Mouse (Mus musculus) cerebellum, adult 2 months (tissue): Measurements from ENCODE around the gene Hsd3b2. TPM values are rescaled to one million over a fixed set of nuclear protein-coding genes. Genes with fewer than 3 reads are reported as not detected.
"Not testable (repeated sequence)": the region's sequence is repeated elsewhere in the genome, so short reads cannot be mapped to it uniquely, and the experiment has no call there.

ENCODE experiments used
- DNase-seq, 2 experiments: peaks; one replicate each; pipeline ENCODE4 v3.0.0; 2021
- H3K27ac ChIP-seq: fragments of 200-500 bp; 2 replicates; pipeline ENCODE4 v1.5.1; 2012; ENCODE audit warnings: low read length, control low read depth, inconsistent platforms; ENCODE audit not compliant: insufficient read depth
- H3K27me3 ChIP-seq: fragments of 200-500 bp; 2 replicates; pipeline ENCODE4 v1.6.1; 2012; ENCODE audit warnings: inconsistent platforms, mild to moderate bottlenecking, low read length, moderate library complexity; ENCODE audit not compliant: control insufficient read depth, insufficient read depth
- H3K4me1 ChIP-seq: fragments of 200-500 bp; 2 replicates; pipeline ENCODE4 v1.6.1; 2011; ENCODE audit warnings: low read length; ENCODE audit not compliant: control insufficient read depth, insufficient read depth
- H3K4me3 ChIP-seq: fragments of 200-500 bp; replicated peaks from 2 replicates; pipeline ENCODE3; 2011; ENCODE audit warnings: mild to moderate bottlenecking, low read depth, low read length, control low read depth; ENCODE audit not compliant: insufficient read depth
- CTCF ChIP-seq: fragments of 200-500 bp; IDR thresholded peaks from 2 replicates; pipeline ENCODE4 v1.5.1; 2011; ENCODE audit warnings: low read depth, mild to moderate bottlenecking, control low read depth, low read length, moderate library complexity, borderline replicate concordance; ENCODE audit not compliant: insufficient read depth
- POLR2A ChIP-seq: fragments of 200-500 bp; IDR thresholded peaks from 2 replicates; pipeline ENCODE4 v1.6.1; 2011; ENCODE audit warnings: low read length, control low read depth, borderline replicate concordance; ENCODE audit not compliant: insufficient read depth
- WGBS: fragments of 180-500 bp; shearing (Covaris S2); methylation state at CpG from one replicate; pipeline ENCODE4 v1.1.7; 2018; 5-methylcytosine and 5-hydroxymethylcytosine counted together
- polyA plus RNA-seq: library from polyadenylated mRNA; depleted of rRNA; stranded (reverse); fragments of >200 nt; gene quantifications from 2 replicates; pipeline ENCODE4 v1.2.3, GENCODE M21; 2012; rRNA removed

Gene Hsd3b2
- 0.06 and 0.07 TPM in 2 replicates for polyA plus RNA-seq

- 82% methylated on average over 1 of the region's 1 CpGs for WGBS
These were observed at the start of gene Hsd3b2 for GRCm38 (mm10) chr3:98724376-98724775. TSS of gene Hsd3b2 (minus strand) at chr3:98724543.

DNA sequence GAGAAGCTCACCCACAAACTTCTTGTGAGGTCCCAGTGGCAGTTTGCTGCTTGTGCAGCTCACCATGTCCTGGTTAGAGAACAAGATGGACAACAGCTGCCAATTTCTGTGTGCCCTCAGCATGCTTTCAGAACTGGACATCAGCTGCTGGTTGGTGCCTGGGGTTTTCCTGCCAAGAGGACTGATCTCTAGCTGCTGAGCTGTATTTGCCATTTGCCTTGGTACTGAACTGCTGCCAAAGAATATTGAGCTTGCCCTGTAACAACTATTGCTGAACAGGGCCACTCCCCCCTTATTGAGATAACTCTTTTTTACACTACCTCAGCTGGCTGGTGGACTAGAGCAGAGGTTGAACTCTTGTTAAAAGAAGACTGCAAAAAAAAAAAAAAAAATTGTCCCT is 39.8 kb upstream of the Hsd3b2 start:
- no peak for DNase-seq
- H3K4me3 ChIP-seq, result no peak overlapping the region
- no peaks in the 10 kb centered on the region for H3K27me3 ChIP-seq
- H3K27ac ChIP-seq, result no peak overlapping the region
- no peak for TF ChIP-seq POLR2A
- no peak for TF ChIP-seq CTCF
- H3K4me1 ChIP-seq, result no peaks in the 10 kb centered on the region

More at GRCm38 (mm10) chr3:98724376-98724775, at the start of gene Hsd3b2:
- TF ChIP-seq POLR2A, result no peak
- Histone ChIP-seq H3K27ac (no peak within 1 kb of the TSS), H3K4me3 (no peak within 1 kb of the TSS), H3K27me3 (no peaks in the 10 kb centered on the region), H3K4me1 (no peaks in the 10 kb centered on the region)
- no peak for DNase-seq

- Histone ChIP-seq H3K4me3 (no peak overlapping the region), H3K4me1 (no peaks in the 10 kb centered on the region), H3K27me3 (no peaks in the 10 kb centered on the region), H3K27ac (no peak overlapping the region)
- no peak for TF ChIP-seq POLR2A
- TF ChIP-seq CTCF, result no peak
- DNase-seq, result no peak
- WGBS, result 88% methylated on average over 3 of the region's 3 CpGs
These were observed 32.5 kb upstream of the Hsd3b2 start for GRCm38 (mm10) chr3:98756836-98757235.

- WGBS, result 66% methylated on average over 2 of the region's 2 CpGs
- no peak overlapping the region for H3K4me3 ChIP-seq
- no peaks in the 10 kb centered on the region for H3K27me3 ChIP-seq
- TF ChIP-seq POLR2A (no peak), CTCF (no peak)
- no peak overlapping the region for H3K27ac ChIP-seq
- H3K4me1 ChIP-seq, result no peaks in the 10 kb centered on the region
- DNase-seq, result no peak
These were observed 27.8 kb upstream of the Hsd3b2 start for GRCm38 (mm10) chr3:98752171-98752570.

DNA sequence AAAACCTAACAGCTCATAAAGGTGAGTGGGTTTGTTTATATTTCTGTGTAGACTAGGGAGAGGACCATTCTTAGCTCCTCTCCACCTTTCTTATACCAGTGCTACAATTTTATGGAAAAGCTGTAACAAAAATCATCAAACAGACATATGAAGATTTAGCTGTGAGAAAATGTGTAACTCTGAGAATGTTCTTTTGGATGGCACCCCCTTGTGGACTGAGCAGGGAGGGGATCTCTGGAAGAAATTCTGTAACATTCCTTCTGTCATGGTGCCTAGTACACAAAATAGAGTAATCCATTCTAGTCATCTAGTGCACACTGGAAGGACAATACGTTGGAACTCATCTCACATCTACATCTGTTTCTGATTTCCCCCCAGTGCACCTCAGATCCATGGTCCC is 16.7 kb upstream of the Hsd3b2 start:
- H3K27ac ChIP-seq, DNase-seq, H3K4me1 ChIP-seq, H3K27me3 ChIP-seq, H3K4me3 ChIP-seq: not testable (repeated sequence)
- WGBS, result 49% methylated on average over 1 of the region's 1 CpGs

GRCm38 (mm10) chr3:98734340-98734739 is 10.0 kb upstream of the Hsd3b2 start:
- WGBS, result 46% methylated on average over 4 of the region's 4 CpGs
- H3K4me3 ChIP-seq, result no peak overlapping the region
- H3K4me1 ChIP-seq, result no peaks in the 10 kb centered on the region
- TF ChIP-seq CTCF, result no peak
- TF ChIP-seq POLR2A, result no peak
- DNase-seq, result no peak
- no peak overlapping the region for H3K27ac ChIP-seq
- H3K27me3 ChIP-seq, result no peaks in the 10 kb centered on the region

DNA sequence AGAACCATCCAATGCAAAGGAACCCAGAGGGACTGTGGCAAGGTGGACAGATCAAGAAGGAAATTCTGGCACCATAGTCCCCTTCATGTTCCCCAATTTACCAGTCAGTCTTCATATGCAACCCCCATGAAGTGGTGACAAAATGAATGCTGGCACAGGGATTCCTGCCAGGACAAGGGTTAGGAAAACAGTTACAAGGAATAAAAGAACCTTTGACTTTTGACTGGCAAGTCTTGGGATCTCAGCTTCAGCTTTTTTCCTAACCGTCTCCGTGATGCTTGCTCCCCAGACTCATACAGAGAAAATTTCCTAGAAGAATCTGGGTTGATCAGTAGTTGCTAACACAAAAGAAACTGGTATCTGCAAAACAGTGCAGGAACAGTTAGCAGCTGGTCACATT is 9.4 kb upstream of the Hsd3b2 start:
- TF ChIP-seq CTCF, result no peak
- TF ChIP-seq POLR2A, result no peak
- Histone ChIP-seq H3K27ac (no peak overlapping the region), H3K4me1 (no peaks in the 10 kb centered on the region)

DNA sequence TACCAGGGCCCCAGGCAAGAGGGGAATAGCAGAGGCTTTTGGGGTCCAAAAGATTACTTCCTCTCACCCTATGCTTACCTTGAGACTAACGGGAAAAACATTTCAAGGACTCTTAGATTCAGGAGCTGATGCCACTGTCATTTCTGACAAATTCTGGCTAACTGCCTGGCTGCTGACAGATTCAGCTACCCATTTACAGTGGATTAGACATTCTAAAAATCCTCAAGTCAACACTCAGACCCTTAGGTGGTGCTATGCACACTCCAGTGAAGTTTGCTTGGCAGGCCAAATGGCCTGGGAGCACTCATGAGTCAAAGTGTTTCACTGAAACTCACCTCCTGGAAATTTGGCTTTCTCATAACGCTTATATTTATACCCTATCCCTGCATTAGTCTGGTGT is 1.9 kb upstream of the Hsd3b2 start:
- no peak overlapping the region for H3K4me3 ChIP-seq
- no peaks in the 10 kb centered on the region for H3K4me1 ChIP-seq
- no peaks in the 10 kb centered on the region for H3K27me3 ChIP-seq
- no peak for TF ChIP-seq CTCF
- TF ChIP-seq POLR2A, result no peak
- WGBS, result 34% methylated on average over 2 of the region's 2 CpGs
- no peak overlapping the region for H3K27ac ChIP-seq
- DNase-seq, result no peak

More for the DNA sequence above, 9.4 kb upstream of the Hsd3b2 start:
- no peak for DNase-seq
- 58% methylated on average over 2 of the region's 2 CpGs for WGBS
- Histone ChIP-seq H3K27me3 (no peaks in the 10 kb centered on the region), H3K4me3 (no peak overlapping the region)

DNA sequence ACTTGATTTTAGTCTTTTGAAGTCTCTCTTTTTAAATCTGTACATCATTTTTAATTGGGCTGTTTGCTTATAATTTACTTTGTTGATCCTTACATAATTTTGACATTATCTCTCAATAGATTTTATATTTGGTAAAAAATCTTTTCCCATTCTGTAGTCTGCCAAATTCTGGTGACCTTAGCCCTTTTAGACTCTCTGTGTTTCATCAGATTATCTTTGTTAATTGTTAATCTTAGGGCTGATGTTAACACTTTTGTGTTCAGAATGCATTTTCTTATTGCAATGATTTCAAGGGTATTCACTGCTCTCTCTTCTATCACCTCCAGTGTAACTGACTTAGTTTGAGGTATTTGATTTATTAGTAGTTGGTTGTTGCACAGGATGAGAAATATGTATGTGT is 3.6 kb downstream of the Hsd3b2 start:
- Histone ChIP-seq H3K27me3 (no peaks in the 10 kb centered on the region), H3K4me1 (no peaks in the 10 kb centered on the region), H3K4me3 (no peak overlapping the region), H3K27ac (no peak overlapping the region)
- TF ChIP-seq CTCF, result no peak
- no peak for TF ChIP-seq POLR2A
- no peak for DNase-seq
